Mouse (Mus musculus) adipocyte (in vitro differentiated cells): Measurements from ENCODE around the gene Olfr38.

Experiments
- DNase-seq: peaks from one replicate; pipeline ENCODE4 v3.0.0-alpha.2; 2016; ENCODE audit warnings: low spot score

Olfr38 gene

GRCm38 (mm10) chr6:42756104-42756503 lies at the start of gene Olfr38:
Gene Olfr38, plus strand, starts transcription at chr6:42756404.
- DNase-seq: no peak

- peak; percentile 79 for DNase-seq
These were observed 46.7 kb upstream of the Olfr38 start, which contains the start of gene Tcaf1 for GRCm38 (mm10) chr6:42709291-42710211. Gene Tcaf1, minus strand, starts transcription at chr6:42710088.

GRCm38 (mm10) chr6:42714668-42715067 lies 41.5 kb upstream of the Olfr38 start:
- no peak for DNase-seq

- no peak for DNase-seq
These were observed 38.2 kb upstream of the Olfr38 start for GRCm38 (mm10) chr6:42717973-42718372.

- DNase-seq: no peak
These were observed 17.1 kb upstream of the Olfr38 start, which contains the start of gene Olfr453 for GRCm38 (mm10) chr6:42739071-42739470. Gene Olfr453, plus strand, starts transcription at chr6:42739371.

GRCm38 (mm10) chr6:42742303-42742702 lies 13.9 kb upstream of the Olfr38 start:
- DNase-seq: no peak

- no peak for DNase-seq
These were observed 8.4 kb upstream of the Olfr38 start for GRCm38 (mm10) chr6:42747846-42748245.

GRCm38 (mm10) chr6:42777066-42777465 lies 20.9 kb downstream of the Olfr38 start:
- no peak for DNase-seq

- DNase-seq: no peak
These were observed 28.6 kb downstream of the Olfr38 start, which contains the start of gene Olfr452 for GRCm38 (mm10) chr6:42784793-42785192. Gene Olfr452, plus strand, starts transcription at chr6:42785093.

- no peak for DNase-seq
These were observed 34.2 kb downstream of the Olfr38 start for GRCm38 (mm10) chr6:42790247-42790948.

- no peak for DNase-seq
These were observed 34.8 kb downstream of the Olfr38 start for GRCm38 (mm10) chr6:42790949-42791556.

GRCm38 (mm10) chr6:42794982-42795381 lies 38.8 kb downstream of the Olfr38 start:
- no peak for DNase-seq

GRCm38 (mm10) chr6:42811639-42812038 lies 55.4 kb downstream of the Olfr38 start, which contains the start of gene Olfr450:
Gene Olfr450, plus strand, starts transcription at chr6:42811939.
- DNase-seq: no peak
